In genomic region chr6:55218232-55218631, GRCm38 (mm10) we compare ENCODE assay signal across 29 mouse cellular contexts. TPM values are rescaled to one million over a fixed set of nuclear protein-coding genes. Genes with fewer than 3 reads are reported as not detected.
"Had no signal": no experiment of that assay in that cellular context is flagged by ENCODE, and none has a peak within 500 bp of the region (broad histone marks: within the 10 kb centered on the region; RNA-seq: fewer than 3 reads in every experiment).

No protein-coding gene starts in this region.

- H3K4me1 ChIP-seq: heart, embryonic 10.5 days; heart, embryonic 12.5 days; hindbrain, embryonic 13.5 days; hindbrain, embryonic 15.5 days; limb, embryonic 10.5 days; limb, embryonic 12.5 days had no signal

- H3K9me3 ChIP-seq: heart, embryonic 10.5 days; heart, embryonic 12.5 days; hindbrain, embryonic 13.5 days; hindbrain, embryonic 15.5 days; limb, embryonic 10.5 days; limb, embryonic 12.5 days; liver, embryonic 13.5 days; liver, embryonic 15.5 days had no signal

- H3K27me3 ChIP-seq: heart, embryonic 12.5 days; hindbrain, embryonic 13.5 days; hindbrain, embryonic 15.5 days; limb, embryonic 12.5 days; liver, embryonic 13.5 days; liver, embryonic 15.5 days had no signal

- H3K36me3 ChIP-seq: liver, embryonic 13.5 days; liver, embryonic 15.5 days had no signal

- DNase-seq: gastrocnemius, postnatal 14 days; gastrocnemius, postnatal 36 days; heart, adult 18-20 months; heart, postnatal 10 days; kidney, adult 11 months; kidney, adult 2 months; kidney, adult 9 months; kidney, postnatal 10 days; kidney, postnatal 25 days; kidney, postnatal 4 days; liver; liver, embryonic 13.5 days; liver, postnatal 0 days had no signal

- ATAC-seq: hindbrain, postnatal 0 days; intestine, embryonic 16.5 days; liver, postnatal 0 days had no signal

- H3K4me2 ChIP-seq: heart, embryonic 12.5 days; hindbrain, embryonic 13.5 days; hindbrain, embryonic 15.5 days; limb, embryonic 12.5 days; liver, embryonic 11.5 days; liver, embryonic 13.5 days; liver, embryonic 15.5 days had no signal

- H3K4me3 ChIP-seq: heart, embryonic 10.5 days; heart, embryonic 12.5 days; hindbrain, embryonic 13.5 days; hindbrain, embryonic 15.5 days; layer of hippocampus, adult 2 months; left cerebral cortex, adult 2 months; limb, embryonic 10.5 days; limb, embryonic 12.5 days; liver, embryonic 13.5 days; liver, embryonic 15.5 days had no signal

- H3K27ac ChIP-seq: heart, embryonic 10.5 days; hindbrain, embryonic 13.5 days; hindbrain, embryonic 15.5 days; hindbrain, postnatal 0 days; layer of hippocampus, adult 2 months; left cerebral cortex, adult 2 months; limb, embryonic 10.5 days; limb, embryonic 12.5 days; liver, embryonic 13.5 days; liver, embryonic 15.5 days had no signal

- H3K9ac ChIP-seq: heart, embryonic 12.5 days; hindbrain, embryonic 13.5 days; hindbrain, embryonic 15.5 days; limb, embryonic 12.5 days; liver, embryonic 13.5 days; liver, embryonic 15.5 days; liver, postnatal 0 days had no signal

RNA-seq across cellular contexts. Expression of gene Inmt, which starts 43.4 kb away (rescaled TPM):
- total RNA-seq: heart, postnatal 10 days; hematopoietic stem cell, adult 5-6 weeks; left cerebral cortex, postnatal 14 days had no signal
- polyA plus RNA-seq: heart, embryonic 12.5 days; heart, embryonic 16.5 days; hindbrain, embryonic 11.5 days; hindbrain, embryonic 13.5 days; hindbrain, embryonic 15.5 days; hindbrain, postnatal 0 days; limb, embryonic 12.5 days had no signal
